9 mouse cellular contexts compared by ENCODE assay signal in the genomic region with DNA sequence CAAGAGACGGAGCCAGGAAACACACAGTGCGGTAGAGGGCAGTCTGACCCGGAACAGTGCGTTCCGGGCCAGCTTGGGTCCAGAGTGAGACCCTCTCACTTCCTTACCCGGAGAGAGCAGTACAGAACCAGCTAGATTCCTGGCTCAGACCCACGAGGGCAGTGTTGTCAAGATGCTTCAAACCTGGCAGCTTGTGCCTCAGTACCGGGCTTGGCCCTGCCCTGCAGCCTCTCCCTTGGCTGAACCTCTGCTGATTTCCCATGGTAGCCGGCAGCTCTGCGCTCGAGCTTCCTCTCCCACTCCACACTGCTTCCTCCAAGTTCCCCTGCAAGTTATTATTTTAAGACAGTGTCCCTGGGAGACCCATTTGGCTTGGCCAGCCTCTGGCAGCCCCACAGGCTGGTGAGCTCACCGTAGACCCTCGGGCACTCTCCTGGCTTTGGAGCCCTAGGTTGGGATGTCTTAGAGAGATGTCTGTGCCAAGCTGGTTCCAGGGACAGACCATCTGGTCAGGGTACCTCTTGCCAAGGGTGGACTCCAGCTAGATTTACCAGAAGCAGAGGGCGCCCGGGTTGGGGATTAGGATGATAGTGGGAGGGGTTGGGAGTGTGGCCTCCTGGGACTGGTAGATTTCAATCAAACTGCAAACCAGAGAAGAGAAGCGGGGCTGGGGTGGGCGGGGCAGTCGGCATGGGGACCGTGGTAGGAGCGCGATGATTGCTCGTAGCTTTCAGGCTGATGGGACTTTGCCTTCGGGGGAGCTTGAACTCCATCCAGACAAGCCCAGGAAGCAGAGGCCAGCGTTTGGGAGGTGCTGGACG. TPM values are rescaled to one million over a fixed set of nuclear protein-coding genes. Genes with fewer than 3 reads are reported as not detected.
DNase-seq lines count a peak whose midpoint lies in the region; ATAC-seq and TF ChIP-seq lines count a peak whose summit lies in the region.
"Had no signal": no experiment of that assay in that cellular context is flagged by ENCODE, and none has a peak within 500 bp of the region (broad histone marks: within the 10 kb centered on the region; RNA-seq: fewer than 3 reads in every experiment).

No protein-coding gene starts in this region.

- H3K4me2 ChIP-seq in midbrain, embryonic 16.5 days (ENCODE audit: low read length) = no peak overlapping the region

- WGBS in midbrain, embryonic 16.5 days = 16% methylated on average over 25 of the region's 25 CpGs

- no peak for TF ChIP-seq CTCF in layer of hippocampus, adult 2 months (conservative IDR thresholded peaks at IDR 0.05)

- no peaks in the 10 kb centered on the region for H3K9me3 ChIP-seq in midbrain, embryonic 16.5 days (replicated peaks; ENCODE audit: control insufficient read depth, low read length, poor library complexity, severe bottlenecking)

- H3K27me3 ChIP-seq in midbrain, embryonic 16.5 days (ENCODE audit: control insufficient read depth, insufficient read depth, low read depth, low read length) = no peaks in the 10 kb centered on the region

- peak overlapping the region; percentile 49 for H3K4me3 ChIP-seq in layer of hippocampus, adult 2 months
- H3K4me3 ChIP-seq in midbrain, embryonic 16.5 days (ENCODE audit: low read depth, low read length) = no peak overlapping the region

- H3K9ac ChIP-seq in midbrain, embryonic 16.5 days (ENCODE audit: low read depth, low read length) = no peak overlapping the region

- no peaks in the 10 kb centered on the region for H3K36me3 ChIP-seq in midbrain, embryonic 16.5 days (ENCODE audit: control insufficient read depth, insufficient read depth, low read length)

- peak in 1 of 2 experiments; percentile 36 for DNase-seq in layer of hippocampus, adult 2 months (ENCODE audit: low spot score in 2 of 2)
- no peak for DNase-seq in layer of hippocampus, postnatal 14 days (ENCODE audit: low spot score in 2 of 2)
- DNase-seq in cerebellum, postnatal 14 days = peak; percentile 91 to 95
- DNase-seq in heart, adult 18-20 months = peak; percentile 44 to 47
- peak; percentile 9 for DNase-seq in kidney, adult 11 months
- no peak for DNase-seq in right cerebral cortex, adult 18-20 months
- DNase-seq in left cerebral cortex, adult 9 months (ENCODE audit: low spot score in 2 of 2) = no peak

- peak overlapping the region; percentile 69 for H3K27ac ChIP-seq in layer of hippocampus, adult 2 months
- no peak overlapping the region for H3K27ac ChIP-seq in midbrain, embryonic 16.5 days (ENCODE audit: low read length)

- H3K4me1 ChIP-seq in midbrain, embryonic 16.5 days (ENCODE audit: control insufficient read depth, insufficient read depth, low read length) = peaks cover 3% of the 10 kb centered on the region; the same call in 1 of the 2 replicates

- peak; percentile 70 for ATAC-seq in midbrain, embryonic 16.5 days

RNA-seq across cellular contexts. Expression of a gene that starts 35.1 kb away (rescaled TPM):
- 10 to 100 TPM; 96.7 to 97.7 TPM for total RNA-seq in layer of hippocampus, adult 2 months (2021)
- 10 to 100 TPM; 85.8 to 95.7 TPM for total RNA-seq in layer of hippocampus, postnatal 14 days (2021)
- 10 to 100 TPM; 17.7 to 22.0 TPM for total RNA-seq in heart, adult 18-20 months (2021)
- 60.1 and 67.7 TPM in 2 replicates for polyA plus RNA-seq in midbrain, embryonic 16.5 days (2015; fragmentation: Nextera tagmentation; extraction: Ambion mirVana)

RNA-seq across cellular contexts. Expression of a gene that starts 40.5 kb away (rescaled TPM):
- not detected for total RNA-seq in layer of hippocampus, adult 2 months (2021)
- total RNA-seq in layer of hippocampus, postnatal 14 days (2021) = under 1 TPM; 0.35 to 0.62 TPM
- total RNA-seq in heart, adult 18-20 months (2021) = not detected
- not detected in 2 replicates for polyA plus RNA-seq in midbrain, embryonic 16.5 days (2015; fragmentation: Nextera tagmentation; extraction: Ambion mirVana)
- total RNA-seq: gastrocnemius, postnatal 4 days had no signal

RNA-seq across cellular contexts. Expression of a gene that starts 57.9 kb away (rescaled TPM):
- total RNA-seq in layer of hippocampus, adult 2 months (2021) = 100 to 1,000 TPM; 655 to 657 TPM
- total RNA-seq in layer of hippocampus, postnatal 14 days (2021) = 100 to 1,000 TPM; 564 TPM
- total RNA-seq in heart, adult 18-20 months (2021) = not detected
- polyA plus RNA-seq in midbrain, embryonic 16.5 days (2015; fragmentation: Nextera tagmentation; extraction: Ambion mirVana) = 68.2 and 97.6 TPM in 2 replicates

Comparison
In these comparisons a context has a peak if more than half of its experiments do, and no peak if none do; other contexts are left out.
1. DNase-seq: peak in cerebellum, postnatal 14 days (2 of 2), heart, adult 18-20 months (2 of 2) and kidney, adult 11 months (single experiment); none in layer of hippocampus, postnatal 14 days (0 of 2), right cerebral cortex, adult 18-20 months (single experiment) and left cerebral cortex, adult 9 months (0 of 2).
2. RNA of a gene that starts 57.9 kb away (total RNA-seq): 655 to 657 TPM in layer of hippocampus, adult 2 months and 564 TPM in layer of hippocampus, postnatal 14 days; not detected in heart, adult 18-20 months; every median in the first group is over 100 times any median in the second.